Mouse (Mus musculus) layer of hippocampus, postnatal 10 days (tissue): ENCODE data around the gene Srgap3. TPM values are rescaled to one million over a fixed set of nuclear protein-coding genes. Genes with fewer than 3 reads are reported as not detected.
"Not testable (repeated sequence)": the region's sequence is repeated elsewhere in the genome, so short reads cannot be mapped to it uniquely, and the experiment has no call there.

Source experiments
- DNase-seq, 2 experiments: peaks; one replicate each; pipeline ENCODE4 v3.0.0; 2021; ENCODE audit warnings: low spot score in 2 of 2
- total RNA-seq, 2 experiments: library from RNA; stranded (reverse); gene quantifications; 2 replicates each; pipeline ENCODE4 v1.2.3; 2021

The Srgap3 gene
- total RNA-seq, 2 experiments from 2014 or later, result 256 to 268 TPM

DNA sequence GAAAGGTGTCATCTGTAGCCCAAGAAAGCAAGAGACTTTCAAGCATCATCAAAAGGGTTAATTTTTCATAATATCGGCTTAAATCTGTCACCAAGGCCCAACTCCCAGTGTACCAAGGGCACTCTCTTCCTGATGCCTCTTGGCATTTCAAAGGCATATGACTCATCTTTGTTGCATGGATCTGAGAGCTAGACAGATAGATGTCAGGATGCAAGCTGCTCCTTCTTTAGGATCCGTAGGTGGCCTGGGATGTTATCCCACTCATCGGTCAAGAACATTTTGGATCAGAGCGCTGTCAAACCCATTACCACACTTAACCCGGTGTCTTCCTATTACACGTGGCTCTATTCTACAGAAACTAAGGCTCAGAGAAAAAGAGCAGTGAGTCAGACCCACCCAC is 192.1 kb downstream of the Srgap3 start:
- DNase-seq, result no peak

GRCm38 (mm10) chr6:112752517-112752916 is 194.5 kb downstream of the Srgap3 start:
- no peak for DNase-seq

DNA sequence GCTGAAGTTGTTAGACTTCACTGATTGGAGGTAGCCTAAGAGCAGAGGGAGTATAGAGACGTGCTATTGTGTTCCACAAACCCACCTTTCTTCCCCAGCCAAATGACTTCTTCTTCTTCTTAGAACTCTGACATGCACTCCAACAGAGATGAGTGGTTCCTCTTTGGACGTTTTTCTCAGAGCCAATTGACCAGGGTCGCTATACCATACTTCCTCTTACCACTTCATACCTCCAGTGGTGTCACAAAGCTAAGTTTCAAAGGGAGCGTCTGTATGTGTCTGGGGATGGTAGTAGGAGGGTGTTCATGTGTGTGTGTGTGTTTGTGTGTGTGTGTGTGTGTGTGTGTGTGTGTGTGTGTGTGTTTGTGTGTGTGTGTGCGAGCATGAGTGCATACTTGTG is 195.1 kb downstream of the Srgap3 start:
- DNase-seq, result no peak

DNA sequence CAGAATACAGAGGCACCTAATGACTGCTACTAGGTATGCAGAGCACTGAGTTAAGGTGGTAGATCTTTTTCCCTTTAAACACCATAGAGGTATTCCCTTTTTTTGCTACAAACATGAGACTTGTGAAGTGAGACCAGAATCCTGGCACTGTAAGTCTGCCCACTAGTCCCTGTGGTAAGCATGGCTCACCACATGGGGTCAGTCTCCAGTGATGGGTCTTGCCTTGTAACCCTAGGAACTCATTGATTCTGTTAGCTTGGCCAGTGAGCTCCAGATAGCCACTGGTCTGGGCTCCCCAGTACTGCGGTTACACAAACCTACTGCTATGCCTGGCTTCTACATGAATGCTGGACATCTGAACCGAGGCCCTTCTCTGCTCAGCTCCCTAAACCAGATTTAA is 204.8 kb downstream of the Srgap3 start:
- DNase-seq, result no peak

DNA sequence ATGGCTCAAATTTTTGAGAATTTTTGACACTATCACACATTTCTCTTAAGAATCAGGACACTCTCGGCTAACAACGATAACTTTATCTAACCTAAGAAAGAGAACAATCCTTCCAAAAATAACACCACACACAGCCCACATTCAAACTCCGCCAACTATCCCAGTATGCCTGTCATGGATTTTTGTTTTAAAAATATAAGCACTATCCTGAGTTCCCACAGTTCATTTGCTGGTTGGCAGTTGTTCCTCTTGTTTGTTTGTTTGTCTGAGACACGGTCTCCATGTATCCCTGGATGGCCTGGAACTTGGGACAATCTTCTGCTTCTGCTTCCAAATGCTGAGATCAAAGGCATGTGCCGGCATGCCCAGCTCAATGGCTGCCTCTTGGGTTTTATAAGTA is 205.3 kb downstream of the Srgap3 start:
- no peak for DNase-seq

- DNase-seq, result no peak
Measured at GRCm38 (mm10) chr6:112739635-112740034, 207.4 kb downstream of the Srgap3 start.

DNA sequence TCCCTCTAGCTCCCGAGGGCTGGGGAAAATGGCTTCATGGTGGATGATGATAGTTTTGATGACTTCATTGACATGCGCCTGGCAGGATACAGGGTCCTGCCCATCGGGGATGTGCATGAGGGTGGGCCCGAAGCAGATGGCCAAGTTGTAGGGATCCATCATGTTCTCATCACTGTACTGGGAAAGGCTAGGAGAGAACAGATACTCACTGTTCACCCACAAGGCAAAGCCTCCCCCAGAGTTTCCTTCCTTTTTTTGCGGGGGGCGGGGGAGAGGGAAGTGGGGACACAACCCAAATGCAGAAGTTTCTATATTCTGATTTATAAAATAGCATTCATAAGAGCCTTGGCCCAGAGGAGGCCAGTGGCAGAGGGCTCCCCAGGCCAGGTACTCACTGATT is 208.1 kb downstream of the Srgap3 start:
- no peak for DNase-seq

- DNase-seq, result peak; percentile 53 to 60
Measured at GRCm38 (mm10) chr6:112736471-112736870, 210.6 kb downstream of the Srgap3 start.

DNA sequence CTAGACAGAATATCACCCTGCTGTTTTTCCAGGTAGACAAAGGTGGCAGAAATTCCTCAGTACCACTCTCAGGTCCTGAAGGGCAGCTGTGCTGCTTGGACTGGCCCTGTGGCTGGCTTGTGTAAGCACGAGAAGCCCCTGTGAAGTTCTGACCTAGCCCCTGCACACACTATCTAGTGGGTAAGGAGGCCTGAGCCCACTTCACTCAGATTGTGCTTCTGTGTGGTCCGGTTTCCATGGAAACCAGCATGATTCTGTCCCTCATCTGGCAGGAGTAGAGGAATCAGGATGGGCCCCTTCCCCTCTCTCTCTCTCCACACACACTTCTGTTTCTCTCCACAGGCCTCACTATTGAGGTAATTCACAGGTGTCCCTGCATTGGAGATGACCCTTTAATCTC is 212.0 kb downstream of the Srgap3 start:
- no peak for DNase-seq

DNA sequence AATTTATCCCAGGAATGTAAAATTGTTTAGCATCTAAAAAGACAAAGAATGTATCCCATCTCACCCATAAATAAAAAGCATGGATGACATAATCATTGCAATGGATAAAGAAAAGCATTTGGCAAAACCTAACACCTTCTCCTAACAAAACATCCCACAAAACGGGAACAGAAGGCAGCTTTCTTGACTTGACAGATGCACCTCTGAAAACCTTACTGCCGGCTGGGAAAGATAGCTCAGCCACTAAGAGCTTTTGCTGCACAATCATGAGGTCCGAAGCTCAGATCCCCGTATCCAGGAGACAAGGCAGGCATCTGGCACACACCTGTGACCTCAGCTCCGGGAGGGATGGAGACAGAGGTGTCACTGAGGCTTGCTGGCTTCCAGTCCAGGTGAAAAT is 213.1 kb downstream of the Srgap3 start:
- DNase-seq, result no peak

DNA sequence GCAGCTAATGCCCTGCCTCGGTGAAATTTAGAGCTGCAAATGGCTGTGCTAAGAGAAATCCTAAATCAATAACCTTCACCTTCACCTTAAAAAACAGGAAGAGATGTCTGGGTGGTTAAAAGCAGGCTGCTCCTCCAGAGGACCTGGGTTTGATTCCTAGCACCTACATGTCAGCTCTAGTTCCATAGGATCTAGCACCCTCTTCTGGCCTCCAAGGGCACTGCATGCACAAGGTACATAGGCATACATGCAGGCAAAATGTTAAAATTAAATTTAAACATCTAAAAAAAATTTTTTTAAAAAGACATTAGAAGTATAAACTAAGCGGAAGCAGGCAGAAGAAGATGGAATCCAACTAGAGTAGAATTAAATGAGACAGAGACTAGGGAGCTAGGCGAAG is 214.6 kb downstream of the Srgap3 start:
- no peak for DNase-seq

GRCm38 (mm10) chr6:112731386-112731785 is 215.7 kb downstream of the Srgap3 start:
- no peak for DNase-seq

- DNase-seq, result peak; percentile 39 to 59
Measured at GRCm38 (mm10) chr6:112728760-112729422, 218.2 kb downstream of the Srgap3 start.

DNA sequence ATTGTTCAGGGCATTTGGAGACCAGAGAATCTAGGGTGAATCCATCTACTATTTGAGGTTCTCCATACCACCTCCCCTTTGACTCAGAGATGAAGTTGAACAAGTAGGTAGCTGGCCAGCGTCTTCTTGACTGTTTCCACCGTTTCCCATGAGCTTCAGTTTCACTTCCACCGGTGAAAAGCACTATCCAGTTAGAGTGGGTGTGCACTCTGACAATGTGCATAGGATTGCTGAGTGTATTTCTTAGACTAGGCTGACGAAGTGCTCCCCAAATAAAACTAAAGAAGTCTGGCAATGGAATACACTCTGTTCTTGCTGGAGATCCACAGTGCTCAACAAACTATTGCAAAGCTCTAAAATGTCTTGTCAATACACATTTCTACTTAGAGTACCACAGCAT is 221.6 kb downstream of the Srgap3 start:
- DNase-seq, result no peak

GRCm38 (mm10) chr6:112720409-112721080 is 226.5 kb downstream of the Srgap3 start:
- no peak for DNase-seq

DNA sequence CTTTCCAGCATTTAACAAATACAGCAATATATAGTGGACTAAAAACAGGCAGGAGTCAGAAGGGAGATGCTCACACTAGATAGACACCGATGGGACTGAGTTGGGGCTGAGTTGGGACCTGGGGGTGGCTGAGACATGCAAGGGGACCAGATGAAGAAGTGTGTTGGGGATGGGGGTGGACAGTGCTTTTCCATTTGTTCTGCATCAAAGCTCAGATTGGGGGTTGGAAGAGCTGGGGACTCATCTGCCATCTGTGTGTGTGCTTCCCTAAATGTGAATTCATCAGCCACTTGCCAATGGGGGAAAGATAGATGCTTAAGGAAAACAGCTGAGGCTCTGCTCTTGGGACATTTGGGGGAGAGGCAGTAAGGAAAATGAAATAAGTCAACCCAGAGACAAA is 227.1 kb downstream of the Srgap3 start:
- DNase-seq, result no peak

GRCm38 (mm10) chr6:112717168-112717567 is 229.9 kb downstream of the Srgap3 start:
- DNase-seq, result peak in 1 of 2 experiments; percentile 51

DNA sequence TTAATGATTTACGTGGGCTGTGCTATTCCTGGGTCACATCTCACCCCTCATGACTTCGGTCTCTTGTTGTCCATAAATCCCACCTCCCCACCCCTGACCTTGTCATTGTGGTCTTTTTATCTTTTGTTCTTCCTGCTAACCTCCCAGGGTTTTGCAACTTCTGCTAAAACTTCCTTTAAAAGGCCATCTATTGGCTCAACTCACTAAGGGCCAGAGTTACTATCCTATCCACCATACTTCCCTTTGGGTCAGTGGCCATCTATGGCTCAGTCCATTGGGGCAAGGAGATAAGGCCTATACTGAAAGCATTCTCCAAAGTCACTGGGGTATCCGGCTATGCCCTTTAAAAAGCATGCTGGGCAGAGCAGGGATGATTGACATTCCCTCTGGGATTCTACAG is 233.1 kb downstream of the Srgap3 start:
- no peak for DNase-seq

- not testable (repeated sequence) for DNase-seq
Measured at GRCm38 (mm10) chr6:112702296-112702695, 244.8 kb downstream of the Srgap3 start.

DNA sequence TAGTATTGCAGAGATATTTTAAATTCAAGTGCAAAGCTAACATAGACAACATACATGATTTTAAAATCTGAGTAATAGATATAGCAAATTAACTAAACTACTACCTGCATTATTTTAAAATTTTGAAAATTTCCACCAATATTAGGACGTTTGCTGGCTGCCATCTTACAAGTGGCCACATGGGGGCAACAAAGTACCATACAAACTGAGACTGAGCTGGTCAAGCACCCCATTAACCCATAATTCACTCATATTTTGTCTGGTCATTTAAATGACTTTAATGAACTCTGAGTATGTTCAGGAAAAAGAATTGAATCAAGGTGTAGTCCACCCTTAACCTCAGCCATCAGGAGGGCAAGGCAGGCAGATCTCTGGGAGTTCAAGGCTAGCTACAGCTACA is 246.7 kb downstream of the Srgap3 start:
- DNase-seq, result peak; percentile 70 to 75

- DNase-seq, result no peak
Measured at GRCm38 (mm10) chr6:112699115-112699514, 248.0 kb downstream of the Srgap3 start.

DNA sequence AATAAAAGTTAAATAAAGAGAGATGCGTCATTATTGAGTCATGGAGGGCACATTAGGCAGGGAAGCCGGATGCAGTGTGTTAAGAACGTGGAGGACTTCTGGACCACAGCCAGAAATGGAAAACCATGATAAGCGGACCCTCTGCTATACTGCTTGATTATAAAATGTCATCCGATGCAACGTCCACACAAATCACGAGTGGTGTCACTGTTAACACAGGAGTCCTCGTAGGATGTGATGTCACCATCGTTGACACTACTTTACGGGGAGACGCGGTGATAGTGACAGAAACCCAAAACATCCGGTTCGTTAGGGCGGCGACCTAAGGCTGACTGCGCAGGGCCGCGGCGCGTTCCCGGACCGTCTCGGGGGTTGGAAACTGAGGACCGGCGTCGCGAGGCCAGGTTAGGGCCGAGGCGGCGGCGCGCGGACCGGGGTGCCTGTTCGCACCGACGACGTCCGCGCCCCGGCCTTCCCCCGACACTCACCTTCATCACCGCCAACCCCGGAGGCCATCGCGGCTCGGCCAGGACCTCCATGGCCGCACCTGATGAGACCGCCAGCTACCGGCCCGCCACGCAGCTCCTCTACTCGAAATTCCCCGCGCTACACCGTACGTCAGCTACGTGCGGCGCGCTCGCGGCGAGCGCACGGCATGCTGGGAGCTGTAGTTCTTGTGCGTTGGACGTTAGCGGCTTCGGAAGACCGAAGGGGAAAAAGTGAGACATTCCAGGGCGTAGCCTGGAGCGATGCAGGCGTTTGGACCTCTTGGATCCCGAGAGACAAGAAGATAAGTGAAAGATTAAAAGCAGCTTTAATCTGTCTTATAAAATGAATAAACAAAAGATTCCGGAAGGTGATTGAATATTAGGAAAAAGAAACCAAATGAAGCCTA is 250.8 kb downstream of the Srgap3 start, which contains the start of gene Rad18:
Gene Rad18, minus strand, starts transcription at position 631 of the 895 bp plus-strand sequence.
- peak; percentile 81 to 83 for DNase-seq
